Comparison of ENCODE assay signal across 8 mouse cellular contexts in genomic region chr11:43612834-43613488, GRCm38 (mm10). TPM values are rescaled to one million over a fixed set of nuclear protein-coding genes. Genes with fewer than 3 reads are reported as not detected.
DNase-seq lines count a peak whose midpoint lies in the region; ATAC-seq and TF ChIP-seq lines count a peak whose summit lies in the region.

No protein-coding gene starts in this region.

- peak overlapping the region; percentile 46; the same call in 1 of the 2 replicates for H3K27ac ChIP-seq in heart, embryonic 11.5 days (ENCODE audit: low read depth, low read length)
- no peak overlapping the region for H3K27ac ChIP-seq in kidney, embryonic 15.5 days

- 26% methylated on average over 12 of the region's 12 CpGs for WGBS in heart, embryonic 11.5 days (ENCODE audit: insufficient replicate concordance)
- WGBS in kidney, embryonic 15.5 days: 24% methylated on average over 12 of the region's 12 CpGs

- H3K36me3 ChIP-seq in heart, embryonic 11.5 days (ENCODE audit: control insufficient read depth, insufficient read depth, low read length): no peaks in the 10 kb centered on the region
- no peaks in the 10 kb centered on the region for H3K36me3 ChIP-seq in kidney, embryonic 15.5 days
- no peaks in the 10 kb centered on the region for H3K36me3 ChIP-seq in splenic B cell, adult 2 months (ENCODE audit: control insufficient read depth, insufficient read depth, low read length, poor library complexity, severe bottlenecking)

- H3K4me2 ChIP-seq in heart, embryonic 11.5 days: no peak overlapping the region
- H3K4me2 ChIP-seq in kidney, embryonic 15.5 days: no peak overlapping the region

- H3K9me3 ChIP-seq in heart, embryonic 11.5 days (replicated peaks; ENCODE audit: control insufficient read depth, low read length): no peaks in the 10 kb centered on the region
- no peaks in the 10 kb centered on the region for H3K9me3 ChIP-seq in kidney, embryonic 15.5 days (replicated peaks)

- TF ChIP-seq POLR2A in brain, embryonic 14.5 days (IDR thresholded peaks at IDR 0.05; ENCODE audit: borderline replicate concordance, extremely low read depth, insufficient read depth, insufficient read length, poor library complexity, severe bottlenecking): no peak

- peak; percentile 73 to 76 for DNase-seq in B cell, adult 2 months
- peak; percentile 94 for DNase-seq in brain, embryonic 14.5 days (ENCODE audit: low read depth)
- peak; percentile 83 for DNase-seq in liver
- peak; percentile 67 for DNase-seq in naive thymus-derived CD4-positive, alpha-beta T cell, adult 2 months (ENCODE audit: low read depth)
- peak; percentile 65 for DNase-seq in splenic B cell, adult 2 months (ENCODE audit: low read depth, low spot score)

- peak overlapping the region; percentile 59; the same call in 1 of the 2 replicates for H3K9ac ChIP-seq in heart, embryonic 11.5 days (ENCODE audit: low read depth, low read length)
- H3K9ac ChIP-seq in kidney, embryonic 15.5 days: no peak overlapping the region

- peaks cover 5% of the 10 kb centered on the region; the same call in 1 of the 2 replicates for H3K4me1 ChIP-seq in heart, embryonic 11.5 days (ENCODE audit: control insufficient read depth, insufficient read depth, low read length)
- H3K4me1 ChIP-seq in kidney, embryonic 15.5 days: peaks cover 18% of the 10 kb centered on the region; the same call in 1 of the 2 replicates

- peak; percentile 82 for ATAC-seq in erythroblast, adult 5-6 weeks (replicated peaks; ENCODE audit: low FRiP score, poor library complexity, severe bottlenecking)
- peak; percentile 31 for ATAC-seq in heart, embryonic 11.5 days (replicated peaks; ENCODE audit: insufficient number of reproducible peaks, low FRiP score, low TSS enrichment)
- peak; percentile 75 for ATAC-seq in kidney, embryonic 15.5 days (replicated peaks; ENCODE audit: low FRiP score)

- no peaks in the 10 kb centered on the region for H3K27me3 ChIP-seq in heart, embryonic 11.5 days (ENCODE audit: control insufficient read depth, insufficient read depth, low read length)
- no peaks in the 10 kb centered on the region for H3K27me3 ChIP-seq in kidney, embryonic 15.5 days
- no peaks in the 10 kb centered on the region for H3K27me3 ChIP-seq in splenic B cell, adult 2 months (ENCODE audit: control insufficient read depth, insufficient read depth, low read length, poor library complexity, severe bottlenecking)

- H3K4me3 ChIP-seq in heart, embryonic 11.5 days (ENCODE audit: low read depth, low read length): no peak overlapping the region
- no peak overlapping the region for H3K4me3 ChIP-seq in kidney, embryonic 15.5 days (replicated peaks)

- peak; percentile 92 for TF ChIP-seq CTCF in brain, embryonic 14.5 days (IDR thresholded peaks at IDR 0.05; ENCODE audit: borderline replicate concordance, extremely low read depth, insufficient read depth, insufficient read length)

RNA-seq across cellular contexts. Expression of gene Fabp6, which starts 11.6 kb away (rescaled TPM):
- polyA plus RNA-seq in brain, embryonic 14.5 days (2012; rRNA removed): not detected in 2 replicates
- not detected in 2 replicates for total RNA-seq in erythroblast, adult 5-6 weeks (2015; ENCODE audit: low replicate concordance)
- not detected in 2 replicates for total RNA-seq in erythroblast, adult 5-6 weeks (2017; ENCODE audit: low replicate concordance)
- not detected in 2 replicates for polyA plus RNA-seq in heart, embryonic 11.5 days (2014; fragmentation: Nextera tagmentation; extraction: Ambion mirVana)
- not detected in 2 replicates for polyA plus RNA-seq in kidney, embryonic 15.5 days (2015; fragmentation: Nextera tagmentation; extraction: Ambion mirVana)

RNA-seq across cellular contexts. Expression of gene 4933415A04Rik, which starts 26.1 kb away (rescaled TPM):
- 0.67 and 1.2 TPM in 2 replicates for polyA plus RNA-seq in brain, embryonic 14.5 days (2012; rRNA removed)
- not detected in 2 replicates for total RNA-seq in erythroblast, adult 5-6 weeks (2015; ENCODE audit: low replicate concordance)
- not detected in 2 replicates for total RNA-seq in erythroblast, adult 5-6 weeks (2017; ENCODE audit: low replicate concordance)
- polyA plus RNA-seq in heart, embryonic 11.5 days (2014; fragmentation: Nextera tagmentation; extraction: Ambion mirVana): 4.6 and 5.3 TPM in 2 replicates
- polyA plus RNA-seq in kidney, embryonic 15.5 days (2015; fragmentation: Nextera tagmentation; extraction: Ambion mirVana): 7.0 and 8.2 TPM in 2 replicates

Comparison
In these comparisons a context has a peak if more than half of its experiments do, and no peak if none do; other contexts are left out.
1. ATAC-seq: peak in every context shown above with its lines; median percentile 82 in erythroblast, adult 5-6 weeks; 75 in kidney, embryonic 15.5 days; 31 in heart, embryonic 11.5 days.